Mouse (Mus musculus) erythroblast, embryonic 14.5 days (primary cell): Measurements from ENCODE around the gene Gm156.

Experiments
- GATA1 ChIP-seq: IDR thresholded peaks from 2 replicates; pipeline ENCODE4 v1.6.1; 2012; ENCODE audit warnings: low read length, inconsistent platforms, mixed read lengths
- TAL1 ChIP-seq: IDR thresholded peaks from 3 replicates; pipeline ENCODE4 v1.6.1; 2012; ENCODE audit warnings: low read length, inconsistent platforms, mixed read lengths

DNA sequence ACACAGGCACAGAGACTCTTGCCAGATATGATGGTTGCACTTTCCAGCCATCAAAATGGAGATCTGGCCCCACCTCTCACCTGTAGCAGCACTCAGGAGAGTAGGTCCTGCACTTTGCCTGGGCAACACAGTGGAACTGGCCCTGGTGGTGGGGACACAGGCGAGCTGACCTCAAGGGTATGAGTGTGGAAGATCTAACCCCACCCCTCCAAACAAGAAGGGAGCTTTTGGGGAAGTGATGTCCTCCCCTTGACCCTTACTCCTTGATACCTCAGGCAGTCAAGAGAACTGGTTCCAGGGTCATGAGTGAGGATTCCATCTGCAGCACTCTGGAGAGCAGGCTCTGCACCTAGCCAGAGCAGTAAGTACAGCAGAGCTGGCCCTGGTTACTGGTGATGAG, 62.7 kb downstream of the Gm156 start:
- no peak for TF ChIP-seq GATA1
- no peak for TF ChIP-seq TAL1
